Mouse (Mus musculus): ENCODE results near the gene Nfib.

Gene Nfib

GRCm38 (mm10) chr4:82516211-82516795, 189.2 kb downstream of the Nfib start:
- DNase-seq (ENCODE audit: extremely low spot score, low read depth, low spot score) = no peak

- DNase-seq (ENCODE audit: extremely low spot score, low read depth, low spot score) = no peak
Observed at GRCm38 (mm10) chr4:82514921-82515320, 190.6 kb downstream of the Nfib start.

- DNase-seq (ENCODE audit: extremely low spot score, low read depth, low spot score) = no peak
Observed at GRCm38 (mm10) chr4:82514373-82514772, 191.2 kb downstream of the Nfib start.

- no peak for DNase-seq (ENCODE audit: extremely low spot score, low read depth, low spot score)
Observed at GRCm38 (mm10) chr4:82513426-82513750, 192.2 kb downstream of the Nfib start.

GRCm38 (mm10) chr4:82512743-82513425, 192.7 kb downstream of the Nfib start:
- DNase-seq (ENCODE audit: extremely low spot score, low read depth, low spot score) = no peak

- no peak for DNase-seq (ENCODE audit: extremely low spot score, low read depth, low spot score)
Observed at GRCm38 (mm10) chr4:82512335-82512734, 193.2 kb downstream of the Nfib start.

GRCm38 (mm10) chr4:82511524-82511923, 194.0 kb downstream of the Nfib start:
- no peak for DNase-seq (ENCODE audit: extremely low spot score, low read depth, low spot score)

GRCm38 (mm10) chr4:82511001-82511513, 194.5 kb downstream of the Nfib start:
- DNase-seq (ENCODE audit: extremely low spot score, low read depth, low spot score) = no peak

GRCm38 (mm10) chr4:82509771-82510170, 195.8 kb downstream of the Nfib start:
- DNase-seq (ENCODE audit: extremely low spot score, low read depth, low spot score) = no peak

GRCm38 (mm10) chr4:82509166-82509767, 196.3 kb downstream of the Nfib start:
- no peak for DNase-seq (ENCODE audit: extremely low spot score, low read depth, low spot score)

GRCm38 (mm10) chr4:82508281-82508687, 197.3 kb downstream of the Nfib start:
- no peak for DNase-seq (ENCODE audit: extremely low spot score, low read depth, low spot score)

GRCm38 (mm10) chr4:82507541-82508280, 197.8 kb downstream of the Nfib start:
- no peak for DNase-seq (ENCODE audit: extremely low spot score, low read depth, low spot score)

- no peak for DNase-seq (ENCODE audit: extremely low spot score, low read depth, low spot score)
Observed at GRCm38 (mm10) chr4:82506731-82507331, 198.7 kb downstream of the Nfib start.

GRCm38 (mm10) chr4:82506081-82506730, 199.3 kb downstream of the Nfib start:
- DNase-seq (ENCODE audit: extremely low spot score, low read depth, low spot score) = no peak

GRCm38 (mm10) chr4:82505121-82506031, 200.2 kb downstream of the Nfib start:
- DNase-seq (ENCODE audit: extremely low spot score, low read depth, low spot score) = no peak

GRCm38 (mm10) chr4:82504284-82505120, 201.0 kb downstream of the Nfib start:
- DNase-seq (ENCODE audit: extremely low spot score, low read depth, low spot score) = no peak

GRCm38 (mm10) chr4:82504015-82504283, 201.6 kb downstream of the Nfib start:
- no peak for DNase-seq (ENCODE audit: extremely low spot score, low read depth, low spot score)

GRCm38 (mm10) chr4:82503274-82504014, 202.1 kb downstream of the Nfib start:
- no peak for DNase-seq (ENCODE audit: extremely low spot score, low read depth, low spot score)

All from hindlimb bud, embryonic 11.5 days (tissue).